Mouse (Mus musculus) cerebellum, adult (tissue): ENCODE data around the gene Zkscan2.

ENCODE experiments used
- ATAC-seq: cut with Nextera tagmentation; 2 replicates; pipeline ENCODE4 v1.9.2; 2017; ENCODE audit warnings: mild to moderate bottlenecking, moderate library complexity, mixed read lengths; ENCODE audit not compliant: insufficient number of reproducible peaks, low FRiP score, low TSS enrichment

Zkscan2 gene

DNA sequence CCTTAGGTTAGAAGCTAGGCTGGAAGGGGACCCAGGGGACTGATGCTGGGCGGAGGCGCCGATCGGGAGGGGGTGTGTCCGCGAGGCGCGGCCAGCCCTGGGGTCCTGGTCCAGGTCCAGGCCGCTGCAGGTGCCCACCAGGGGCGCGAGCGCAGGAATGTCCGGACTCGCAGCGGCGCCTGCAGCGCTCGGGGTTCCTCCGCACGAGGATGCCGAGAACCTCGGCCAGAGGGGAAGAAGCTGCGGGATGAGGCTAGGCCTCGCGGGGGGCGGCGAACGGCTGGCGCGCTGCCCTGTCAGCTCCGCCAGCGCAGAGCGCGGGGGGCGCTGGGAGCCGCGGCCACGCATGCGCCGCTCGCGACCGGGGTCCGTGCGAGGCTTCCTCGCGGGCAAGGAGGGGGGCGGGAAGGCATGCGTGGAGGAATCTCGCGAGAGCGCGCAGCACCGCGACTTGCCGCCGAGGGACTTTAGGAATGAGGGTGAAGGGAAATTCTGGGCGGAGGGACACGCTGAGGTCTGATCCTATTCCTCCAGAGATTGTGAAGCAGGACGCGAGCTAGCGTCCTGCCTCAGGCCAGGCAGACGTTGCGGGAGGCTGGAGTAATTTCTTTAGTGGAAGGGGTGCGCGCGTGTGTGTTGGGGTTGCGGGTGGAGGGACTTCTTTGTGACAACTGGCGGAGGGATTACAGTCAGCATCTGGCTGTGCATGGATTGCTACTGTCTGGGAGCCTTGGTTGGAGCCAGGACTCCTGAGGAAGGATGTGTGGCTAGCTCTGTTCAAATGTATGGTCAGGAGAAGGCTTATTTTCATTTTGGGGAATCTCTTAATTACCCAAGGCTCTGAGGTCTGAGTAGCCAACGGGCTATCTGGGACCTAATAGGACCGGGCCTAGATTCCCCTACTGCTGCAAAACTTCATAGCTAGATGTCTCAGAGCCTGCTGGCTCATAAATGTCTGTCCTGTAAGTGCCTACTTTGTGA, at the start of gene Zkscan2:
Gene Zkscan2, minus strand, starts transcription at position 211 of the 981 bp plus-strand sequence.
- peak; percentile 93 for ATAC-seq

DNA sequence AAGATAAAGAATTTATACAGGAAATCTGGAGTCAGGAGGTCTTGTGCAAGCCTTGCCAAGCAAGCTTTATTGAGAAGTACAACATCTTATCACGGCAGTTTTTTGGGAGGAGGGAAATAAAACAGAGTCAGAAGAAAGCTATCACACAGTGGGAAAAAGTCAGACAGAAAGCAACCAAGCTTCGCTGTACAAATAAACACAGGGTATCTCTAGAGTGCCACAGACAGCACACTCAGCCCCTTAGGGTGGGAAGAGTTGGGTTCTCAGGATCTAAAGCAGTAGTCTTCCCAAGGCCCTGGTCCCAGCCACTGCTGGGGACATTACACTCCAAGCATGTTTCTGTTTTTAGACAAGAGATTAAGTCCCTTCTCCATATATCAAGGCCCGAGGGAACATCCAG, 28.9 kb upstream of the Zkscan2 start:
- no peak for ATAC-seq

DNA sequence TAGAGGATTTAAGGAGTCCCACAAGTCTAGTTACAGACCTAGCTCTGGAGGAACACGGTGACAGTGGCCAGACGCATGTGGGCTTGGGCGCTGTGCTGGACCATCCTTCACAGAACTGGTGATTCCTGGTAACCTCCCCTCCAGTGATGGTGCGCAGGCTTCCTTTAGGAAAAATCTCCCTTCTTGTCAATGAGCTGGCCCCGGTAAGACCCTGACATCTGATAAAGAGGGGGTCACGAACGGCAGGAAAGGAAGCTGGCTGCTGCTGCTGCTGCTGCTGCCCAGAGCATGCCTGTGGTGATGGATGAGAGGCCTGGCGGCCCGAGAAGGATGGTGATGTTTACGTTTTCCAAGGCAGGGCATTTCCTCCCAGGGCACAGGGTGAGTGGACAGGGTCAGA, 25.5 kb upstream of the Zkscan2 start:
- no peak for ATAC-seq

DNA sequence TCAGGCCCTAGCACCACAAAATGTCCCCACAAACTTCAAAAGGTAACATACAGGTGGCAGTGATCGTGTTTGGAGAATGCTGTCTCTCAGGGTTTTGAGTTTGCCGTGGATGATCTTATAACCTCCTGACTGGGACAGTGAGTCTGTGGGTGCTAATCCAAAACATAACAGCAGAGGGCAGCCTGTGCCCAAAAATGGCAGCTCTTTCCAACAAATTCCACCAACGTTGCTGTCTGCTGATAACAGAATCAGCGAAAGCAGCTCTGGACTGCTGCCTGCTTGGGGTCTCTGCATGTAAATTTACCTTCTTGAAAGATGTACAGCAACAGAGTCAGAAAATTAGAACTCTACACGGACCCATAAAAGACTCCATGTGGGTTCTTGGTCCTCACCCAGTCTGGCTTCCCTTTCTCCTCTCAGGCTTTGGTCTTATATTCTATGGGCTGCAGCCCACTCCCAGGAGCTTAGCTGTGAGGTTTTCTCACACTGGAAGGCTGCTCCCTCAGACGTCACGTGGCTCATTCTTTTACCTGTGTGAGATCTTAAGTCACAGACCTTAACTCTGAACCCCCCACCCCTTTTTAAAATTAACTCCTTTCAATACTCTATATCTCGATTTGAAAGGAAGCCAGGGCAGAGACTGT, 24.1 kb upstream of the Zkscan2 start:
- peak; percentile 49 for ATAC-seq

DNA sequence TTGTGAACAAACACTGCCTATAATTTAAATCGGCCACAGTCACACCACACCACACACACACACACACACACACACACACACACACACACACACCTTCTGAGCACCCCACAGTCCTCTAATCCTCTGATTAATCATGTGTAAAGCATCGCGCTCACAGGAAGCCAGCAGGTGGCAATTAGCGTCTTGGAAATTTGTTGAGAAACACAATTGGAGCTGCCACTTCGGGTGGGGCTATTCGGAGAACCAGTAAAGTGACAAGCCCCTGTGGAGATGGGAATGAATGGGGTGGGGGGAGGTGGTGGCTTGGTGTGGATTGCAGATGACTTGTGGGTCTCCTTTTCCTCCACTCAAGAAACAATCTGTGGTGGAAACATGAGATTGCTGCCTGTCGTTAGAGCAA, 7.7 kb upstream of the Zkscan2 start:
- no peak for ATAC-seq

DNA sequence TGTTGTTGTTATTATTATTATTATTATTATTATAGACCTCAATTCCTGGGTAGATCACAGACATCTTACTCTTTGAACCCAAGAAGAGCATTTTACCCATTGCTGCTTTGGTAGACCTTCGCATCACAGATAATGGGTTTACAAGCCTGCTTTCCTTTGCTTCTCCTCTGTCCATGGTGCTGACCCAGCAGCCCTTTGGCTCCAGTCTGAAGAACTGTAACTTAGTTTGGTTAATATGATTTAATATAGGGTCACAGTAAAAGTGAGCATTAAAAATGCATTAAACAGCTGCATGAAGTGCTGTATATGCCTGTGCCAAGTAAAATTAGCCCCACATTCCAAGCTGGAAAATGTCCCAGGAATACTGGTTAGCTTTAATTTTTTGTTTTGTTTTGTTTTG, 3.1 kb upstream of the Zkscan2 start:
- no peak for ATAC-seq

DNA sequence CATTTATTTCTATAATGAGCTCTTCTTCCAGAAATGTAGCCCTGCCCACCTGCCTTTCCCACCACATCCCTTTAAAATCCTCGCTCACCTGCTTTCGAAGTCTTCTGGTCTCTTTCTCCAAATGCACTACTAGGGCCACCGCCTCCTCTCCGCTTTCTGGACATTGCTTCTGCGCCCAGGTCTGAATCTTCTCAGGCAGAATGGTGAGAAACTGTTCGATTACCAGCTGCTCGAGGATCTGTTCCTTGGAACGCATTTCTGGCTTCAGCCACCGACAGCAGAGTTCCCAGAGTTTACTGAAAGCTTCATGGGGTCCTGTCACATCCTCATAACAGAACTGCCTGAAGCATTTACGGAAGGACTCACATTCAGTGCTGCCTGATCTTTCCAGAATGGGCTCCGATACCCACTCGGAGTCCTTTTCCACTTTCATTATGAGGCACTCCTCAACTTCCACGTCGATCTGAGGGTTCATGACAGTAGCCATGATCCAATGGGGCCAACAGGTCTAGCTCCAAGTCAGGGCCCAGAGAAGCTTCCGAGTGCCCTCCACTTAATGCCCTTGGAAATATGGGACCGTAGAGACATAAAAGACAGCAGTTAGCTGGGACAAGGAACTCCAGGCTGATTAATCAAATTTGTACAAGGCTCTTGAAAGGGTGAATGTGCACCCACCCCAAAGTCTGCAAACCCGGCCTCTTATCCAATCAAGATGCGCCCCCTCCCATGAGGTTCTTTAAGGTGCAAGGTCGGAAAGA, 589 bp downstream of the Zkscan2 start:
- ATAC-seq = 0 out of 2 replicates have a peak, but pooled peaks have one; percentile 11

DNA sequence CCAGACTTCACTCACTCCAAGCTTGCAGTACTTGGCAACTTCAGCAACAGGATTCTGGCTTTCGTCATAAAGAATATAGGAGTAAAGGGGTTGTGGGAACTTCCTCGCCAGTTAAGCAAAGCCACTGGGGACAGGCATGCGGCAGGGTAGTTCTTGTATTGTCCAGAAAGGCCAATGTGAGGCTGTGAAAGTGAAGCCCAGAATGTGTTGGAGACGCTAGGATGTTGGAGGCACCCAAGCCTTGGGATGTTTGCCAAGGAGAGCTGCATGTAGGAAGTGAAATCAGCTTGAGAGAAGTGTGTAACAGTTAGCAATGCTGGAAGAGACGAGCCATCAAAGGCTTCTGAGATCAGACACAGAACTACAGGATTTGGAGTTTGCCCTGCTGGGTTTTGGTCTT, 12.5 kb downstream of the Zkscan2 start:
- no peak for ATAC-seq

DNA sequence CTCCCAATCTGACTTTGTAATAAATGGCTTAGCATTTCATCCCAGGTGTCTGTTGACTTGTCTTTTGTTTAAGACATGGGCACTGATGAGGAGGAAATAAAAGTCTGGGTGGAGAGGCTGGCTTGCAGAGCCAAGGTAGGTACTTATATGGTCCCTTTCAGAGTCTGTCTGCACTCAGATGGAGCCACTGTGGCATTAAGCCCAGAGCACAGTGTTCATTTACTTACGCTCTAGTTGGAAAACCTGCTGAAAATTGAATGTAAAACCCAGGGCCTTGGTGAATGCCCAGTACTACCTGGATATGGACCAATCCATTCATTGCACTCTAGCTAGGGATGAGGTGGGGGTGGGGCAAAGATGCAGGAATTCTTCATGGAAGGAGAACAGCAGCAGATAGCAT, 32.3 kb downstream of the Zkscan2 start:
- ATAC-seq = 0 out of 2 replicates have a peak, but pooled peaks have one; percentile 41

DNA sequence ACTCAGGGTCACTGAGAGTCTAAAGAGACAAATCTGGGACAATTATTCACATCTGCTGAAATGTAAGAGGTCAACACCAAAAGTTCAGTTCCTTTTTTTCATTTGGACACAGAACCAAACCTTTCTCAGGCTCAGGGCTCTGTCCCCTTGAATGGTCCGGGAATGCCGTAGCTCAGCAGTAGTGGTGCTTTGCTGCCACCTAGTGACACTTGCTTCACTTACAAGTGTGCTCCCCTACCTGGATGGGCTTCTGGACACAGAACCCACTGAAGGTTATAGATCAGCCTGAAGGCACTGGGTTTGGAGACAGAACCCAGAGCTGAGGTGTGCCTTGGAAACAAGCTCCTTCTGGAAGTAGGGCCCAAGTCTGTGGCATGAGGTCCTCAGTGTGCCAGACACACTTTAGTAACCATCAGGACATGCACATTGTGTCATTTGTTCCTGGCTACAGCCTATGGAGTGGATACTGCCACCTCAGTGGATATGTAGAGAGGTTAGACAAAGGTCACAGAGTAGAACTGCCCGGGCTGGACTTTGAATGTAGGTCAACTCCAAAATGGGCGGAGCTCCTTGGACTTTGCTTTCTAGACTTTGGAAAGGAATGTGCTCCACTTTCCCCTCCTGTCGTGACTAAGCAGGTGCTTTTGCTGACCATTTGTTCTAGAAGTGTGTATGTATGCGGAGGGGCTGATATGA, 34.4 kb downstream of the Zkscan2 start:
- 0 out of 2 replicates have a peak, but pooled peaks have one; percentile 67 for ATAC-seq

DNA sequence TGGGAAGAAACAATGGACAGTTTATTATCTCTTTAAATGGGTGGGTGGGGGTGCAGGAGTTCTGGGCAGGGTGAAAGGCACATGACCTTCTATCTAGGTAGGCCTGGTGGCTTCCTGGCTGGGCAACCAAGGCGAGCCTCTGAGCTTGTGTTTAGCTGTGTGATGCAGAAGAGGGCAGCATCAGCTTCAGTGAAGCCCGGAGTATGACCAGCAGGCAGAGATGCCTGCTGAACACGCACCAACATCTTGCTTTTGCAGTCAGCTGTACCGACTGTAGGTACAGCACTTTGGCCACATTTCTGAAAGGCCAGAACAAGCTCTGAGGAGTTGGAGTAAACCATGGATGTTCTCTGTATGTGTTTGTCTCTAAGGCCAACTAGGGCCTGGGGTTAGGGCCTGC, 36.7 kb downstream of the Zkscan2 start:
- no peak for ATAC-seq

DNA sequence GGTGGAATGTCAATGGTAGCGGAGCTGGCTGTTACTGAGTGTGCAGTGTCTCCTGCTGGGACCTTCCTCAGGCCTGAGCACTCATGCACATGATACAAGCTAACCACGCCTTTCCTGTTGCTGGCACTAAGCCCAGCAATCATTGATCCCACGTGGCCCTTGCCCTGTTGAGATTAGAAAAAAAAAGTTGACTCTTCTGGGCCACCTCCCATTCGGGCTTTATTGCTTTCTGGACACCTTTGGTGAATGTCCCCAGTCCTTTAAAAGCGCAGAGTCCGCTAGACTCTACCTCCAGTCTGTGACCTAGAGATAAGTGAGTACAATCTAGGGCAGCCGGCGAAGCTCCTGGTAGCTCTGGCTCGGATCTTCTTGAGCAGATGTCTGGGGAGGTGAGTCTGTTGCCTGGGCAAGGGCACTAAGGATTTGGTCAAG, 38.2 kb downstream of the Zkscan2 start, which contains the start of gene Aqp8:
Gene Aqp8, plus strand, starts transcription at position 222 of the 432 bp plus-strand sequence.
- no peak for ATAC-seq

DNA sequence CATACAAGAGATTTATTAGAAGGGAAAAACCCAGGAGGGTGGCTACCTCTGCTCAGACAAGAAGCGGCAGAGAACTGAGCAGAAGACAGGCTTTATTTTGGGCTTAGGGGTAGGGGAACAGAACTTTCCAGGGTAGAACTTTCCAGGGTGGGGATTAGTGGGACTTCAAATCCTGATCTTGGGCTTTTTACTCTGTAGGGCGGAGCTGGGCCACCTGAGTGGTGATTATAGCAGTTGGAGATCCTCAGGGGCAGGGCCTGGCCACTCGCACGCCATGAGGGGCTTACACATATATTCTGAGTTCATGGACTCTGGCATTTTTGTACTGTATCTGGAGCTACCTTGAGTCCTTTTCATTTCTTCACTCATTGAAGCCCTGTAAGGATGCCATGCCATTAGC, 38.9 kb downstream of the Zkscan2 start:
- no peak for ATAC-seq

DNA sequence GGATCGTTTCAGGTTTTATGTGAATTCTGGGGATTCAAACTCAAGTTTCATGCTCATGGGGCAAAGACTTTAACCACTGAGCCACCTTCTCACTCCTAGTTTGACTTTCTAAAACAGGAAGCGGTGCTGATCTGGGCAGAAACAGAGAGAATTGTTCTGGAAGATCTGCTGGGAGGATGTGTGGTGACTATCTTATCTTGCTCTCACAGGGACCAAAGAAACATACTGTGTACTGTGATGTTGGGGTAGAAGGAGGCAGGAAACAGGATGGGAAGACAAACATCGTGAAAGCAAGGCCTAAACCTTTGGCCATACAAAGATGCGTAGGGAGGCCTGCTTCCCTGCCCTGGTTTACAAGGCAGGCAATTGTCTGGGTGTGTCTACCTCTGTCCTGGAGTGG, 41.0 kb downstream of the Zkscan2 start:
- ATAC-seq = no peak

DNA sequence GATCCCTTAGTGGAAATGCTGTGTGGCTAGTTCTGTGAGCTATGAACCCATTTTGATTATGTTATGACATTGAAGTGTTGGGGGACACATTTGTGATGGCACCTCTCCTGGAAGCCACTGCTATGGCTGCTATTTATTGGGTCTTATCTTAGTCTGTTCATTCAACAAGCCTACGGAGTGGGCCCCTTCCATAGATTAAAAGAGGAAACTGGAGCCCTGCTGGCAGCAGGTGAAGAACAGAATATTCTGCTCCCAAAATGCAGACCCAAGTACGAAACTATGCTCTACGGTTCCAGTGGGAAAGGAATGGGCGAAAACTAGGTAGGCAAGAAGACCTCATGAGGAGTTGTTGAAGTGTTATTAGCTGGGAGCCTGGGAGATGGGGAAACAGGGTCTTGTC, 41.9 kb downstream of the Zkscan2 start:
- ATAC-seq = no peak

DNA sequence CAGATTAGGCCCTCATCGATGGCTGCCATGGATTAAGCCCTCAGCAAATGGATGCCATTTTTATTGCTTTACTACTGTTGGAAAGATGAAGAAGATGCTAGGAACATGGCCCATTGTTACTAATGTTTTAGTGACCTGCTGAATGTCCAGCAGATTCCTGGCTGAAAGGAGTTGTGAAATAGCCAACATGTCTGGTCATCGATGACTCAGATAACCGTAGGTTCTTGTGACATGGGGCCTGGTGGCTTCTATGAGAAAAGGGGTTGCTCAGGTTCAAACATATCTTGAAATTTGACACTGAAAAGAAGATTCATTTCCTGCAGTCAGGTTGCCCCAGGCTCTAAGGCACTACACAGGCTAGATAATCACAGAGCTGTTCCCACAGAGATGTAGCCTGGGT, 45.2 kb downstream of the Zkscan2 start:
- no peak for ATAC-seq

DNA sequence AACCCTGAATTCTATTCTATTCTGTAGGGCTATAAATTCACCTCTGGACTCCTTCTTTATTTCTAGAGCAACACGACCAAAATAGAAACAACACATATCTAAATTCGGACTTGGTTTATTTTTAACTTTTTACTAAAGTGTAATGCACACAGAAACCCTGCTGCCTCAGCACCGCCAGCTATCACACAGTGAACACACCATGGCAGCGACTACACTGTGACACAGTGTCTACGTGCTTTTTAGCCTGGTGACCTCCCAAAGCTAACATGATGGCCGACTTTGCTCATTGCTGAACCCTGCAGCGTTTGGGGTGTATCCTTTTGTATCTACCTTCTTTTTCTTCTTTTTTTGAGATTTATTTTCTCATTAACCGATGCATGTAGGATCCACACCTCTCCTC, 47.2 kb downstream of the Zkscan2 start:
- no peak for ATAC-seq

DNA sequence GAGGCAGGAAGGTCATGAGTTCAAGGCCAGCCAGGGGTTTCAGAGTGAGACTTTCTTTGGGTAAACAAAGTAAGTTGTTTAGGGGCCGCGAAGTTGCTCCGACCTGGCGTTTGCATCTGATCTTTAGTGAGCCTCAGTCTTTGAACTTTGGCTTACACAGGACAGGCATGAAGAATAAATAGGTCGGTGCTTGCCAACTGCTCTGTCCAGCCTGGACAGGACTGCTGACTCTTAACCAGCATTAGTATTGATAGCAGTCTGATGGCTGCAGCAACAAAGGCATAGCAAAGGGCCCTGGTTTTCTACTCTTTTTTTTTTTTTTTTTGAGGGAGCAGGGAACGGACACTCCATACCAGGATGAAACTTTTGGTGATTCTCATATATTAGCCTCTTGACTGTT, 47.7 kb downstream of the Zkscan2 start:
- no peak for ATAC-seq

DNA sequence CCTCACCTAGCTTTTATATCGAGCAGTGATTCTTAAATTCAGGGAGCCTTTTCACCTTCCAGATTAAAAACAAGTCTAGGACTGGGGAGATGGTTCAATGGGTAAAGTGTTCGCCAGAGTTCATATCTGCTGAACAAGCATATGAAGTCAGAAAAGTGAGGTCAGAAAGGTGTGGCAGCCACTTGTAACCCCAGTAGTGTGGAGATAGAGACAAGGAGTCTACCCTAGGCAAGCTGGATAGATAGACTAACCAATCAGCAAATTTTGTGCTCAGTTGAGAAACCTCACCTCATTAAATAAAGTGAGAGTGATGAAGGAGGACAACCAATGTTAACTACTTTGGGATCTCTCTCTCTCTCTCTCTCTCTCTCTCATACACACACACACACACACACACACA, 49.7 kb downstream of the Zkscan2 start:
- no peak for ATAC-seq

DNA sequence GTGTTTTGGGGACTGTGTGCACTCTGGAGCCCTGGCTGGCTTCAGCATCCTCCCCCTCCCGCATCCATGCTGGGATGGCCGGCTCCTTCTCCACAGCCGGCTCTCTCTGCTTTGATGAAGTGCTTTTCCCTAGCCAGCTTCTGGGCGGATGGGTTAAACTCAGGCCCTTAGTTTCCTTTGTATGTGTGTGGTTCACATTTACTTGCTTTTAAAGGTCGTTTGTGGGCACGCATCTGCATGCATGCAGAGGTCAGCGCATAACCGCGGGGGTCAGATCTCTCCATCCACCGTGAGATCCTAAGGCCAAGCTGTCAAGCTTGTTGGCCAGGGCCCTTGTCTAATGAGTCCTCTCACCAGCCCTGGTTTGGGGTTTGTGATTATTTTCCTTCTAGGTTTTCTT, 50.6 kb downstream of the Zkscan2 start:
- no peak for ATAC-seq
